Mouse (Mus musculus): ENCODE results near the gene Tpt1.

GRCm38 (mm10) chr14:75849842-75850568 is 5.1 kb downstream of the Tpt1 start:
- no peak for TF ChIP-seq CTCF (IDR thresholded peaks at IDR 0.05; ENCODE audit: borderline replicate concordance, insufficient read depth, low read length)
- TF ChIP-seq POLR2A (IDR thresholded peaks at IDR 0.05; ENCODE audit: low read depth, low read length) = peak; percentile 28
